27 mouse cellular contexts compared by ENCODE assay signal in genomic region chr14:55716884-55717283, GRCm38 (mm10). TPM values are rescaled to one million over a fixed set of nuclear protein-coding genes. Genes with fewer than 3 reads are reported as not detected.
DNase-seq lines count a peak whose midpoint lies in the region; ATAC-seq and TF ChIP-seq lines count a peak whose summit lies in the region.
"Had no signal": no experiment of that assay in that cellular context is flagged by ENCODE, and none has a peak within 500 bp of the region (broad histone marks: within the 10 kb centered on the region; RNA-seq: fewer than 3 reads in every experiment).

No protein-coding gene starts in this region.

- no peak overlapping the region for H3K27ac ChIP-seq in kidney, embryonic 15.5 days
- H3K27ac ChIP-seq in cerebellum, adult 2 months (ENCODE audit: insufficient read depth, low read length): no peak overlapping the region
- H3K27ac ChIP-seq: embryonic facial prominence, embryonic 13.5 days; forebrain, embryonic 10.5 days; gastrocnemius, adult 2 months; heart, adult 2 months; hindbrain, embryonic 14.5 days; limb, embryonic 10.5 days; limb, embryonic 15.5 days; liver, embryonic 13.5 days had no signal

- peaks cover 40% of the 10 kb centered on the region for H3K36me3 ChIP-seq in kidney, embryonic 15.5 days

- TF ChIP-seq POLR2A in cerebellum, adult 2 months (IDR thresholded peaks at IDR 0.05; ENCODE audit: borderline replicate concordance, insufficient read depth, low read length): no peak

- H3K9me3 ChIP-seq in kidney, embryonic 15.5 days (replicated peaks): no peaks in the 10 kb centered on the region
- H3K9me3 ChIP-seq: embryonic facial prominence, embryonic 13.5 days; forebrain, embryonic 10.5 days; heart, embryonic 12.5 days; limb, embryonic 10.5 days; limb, embryonic 15.5 days; liver, embryonic 13.5 days had no signal

- H3K27me3 ChIP-seq in kidney, embryonic 15.5 days: peaks cover 15% of the 10 kb centered on the region
- H3K27me3 ChIP-seq in cerebellum, adult 2 months (ENCODE audit: control insufficient read depth, insufficient read depth, low read length): no peaks in the 10 kb centered on the region

- H3K4me1 ChIP-seq in kidney, embryonic 15.5 days: peaks cover 29% of the 10 kb centered on the region
- peaks cover 4% of the 10 kb centered on the region; the same call in 1 of the 2 replicates for H3K4me1 ChIP-seq in cerebellum, adult 2 months (ENCODE audit: control insufficient read depth, insufficient read depth, low read length)

- peak; percentile 89 for DNase-seq in kidney, adult 11 months
- DNase-seq in kidney, adult 8-10 months: peak; percentile 79 to 83
- peak; percentile 78 for DNase-seq in kidney, postnatal 14 days
- no peak for DNase-seq in thymus, postnatal 10 days (ENCODE audit: low spot score in 2 of 2)
- DNase-seq in cerebellum, adult 2 months: no peak
- no peak for DNase-seq in adipocyte (ENCODE audit: low spot score)
- DNase-seq: adrenal gland, adult 8-10 months; cerebellum, adult 9-10 months; gastrocnemius, adult 2 months; gastrocnemius, postnatal 36 days; heart, adult 2 months; liver, embryonic 13.5 days; lung, adult 18-20 months; lung, postnatal 10 days; midbrain, embryonic 14.5 days; retina, postnatal 1 day; right cerebral cortex, postnatal 14 days; thymus, postnatal 14 days had no signal

- no peak overlapping the region for H3K4me2 ChIP-seq in kidney, embryonic 15.5 days
- H3K4me2 ChIP-seq: embryonic facial prominence, embryonic 13.5 days; heart, embryonic 12.5 days; hindbrain, embryonic 14.5 days; limb, embryonic 15.5 days; liver, embryonic 13.5 days had no signal

- no peak for ATAC-seq in kidney, embryonic 15.5 days (replicated peaks; ENCODE audit: low FRiP score)
- ATAC-seq: forebrain, embryonic 16.5 days; intestine, postnatal 0 days had no signal

- H3K9ac ChIP-seq in kidney, embryonic 15.5 days: no peak overlapping the region
- H3K9ac ChIP-seq: embryonic facial prominence, embryonic 13.5 days; heart, embryonic 12.5 days; hindbrain, embryonic 14.5 days; limb, embryonic 15.5 days; liver, embryonic 13.5 days had no signal

- 78% methylated on average over 8 of the region's 8 CpGs for WGBS in kidney, embryonic 15.5 days
- whole genome bisulfite sequencing in cerebellum, adult 2 months: 82% methylated on average over 8 of the region's 8 CpGs

- H3K4me3 ChIP-seq in kidney, embryonic 15.5 days (replicated peaks): no peak overlapping the region
- H3K4me3 ChIP-seq in cerebellum, adult 2 months (replicated peaks; ENCODE audit: insufficient read depth, low read depth, low read length): no peak overlapping the region
- H3K4me3 ChIP-seq: embryonic facial prominence, embryonic 13.5 days; forebrain, embryonic 10.5 days; gastrocnemius, adult 2 months; heart, adult 2 months; heart, embryonic 12.5 days; limb, embryonic 10.5 days; limb, embryonic 15.5 days; liver, embryonic 13.5 days had no signal

- no peak for TF ChIP-seq CTCF in cerebellum, adult 2 months (IDR thresholded peaks at IDR 0.05; ENCODE audit: borderline replicate concordance, insufficient read depth, low read depth, low read length)

RNA-seq across cellular contexts. Expression of gene Tgm1, which starts 3.2 kb away (rescaled TPM):
- polyA plus RNA-seq in kidney, embryonic 15.5 days (2015; fragmentation: Nextera tagmentation; extraction: Ambion mirVana): 2.1 TPM in 2 replicates
- polyA plus RNA-seq in cerebellum, adult 2 months (2012; rRNA removed): 0.07 and 0.08 TPM in 2 replicates

RNA-seq across cellular contexts. Expression of gene Rabggta, which starts 5.2 kb away (rescaled TPM):
- 37.6 and 41.8 TPM in 2 replicates for polyA plus RNA-seq in kidney, embryonic 15.5 days (2015; fragmentation: Nextera tagmentation; extraction: Ambion mirVana)
- 64.1 and 66.8 TPM in 2 replicates for polyA plus RNA-seq in cerebellum, adult 2 months (2012; rRNA removed)

RNA-seq across cellular contexts. Expression of gene Dhrs1, which starts 28.6 kb away (rescaled TPM):
- 94.5 and 94.7 TPM in 2 replicates for polyA plus RNA-seq in kidney, embryonic 15.5 days (2015; fragmentation: Nextera tagmentation; extraction: Ambion mirVana)
- polyA plus RNA-seq in cerebellum, adult 2 months (2012; rRNA removed): 113 and 122 TPM in 2 replicates

RNA-seq across cellular contexts. Expression of gene Nop9, which starts 28.6 kb away (rescaled TPM):
- polyA plus RNA-seq in kidney, embryonic 15.5 days (2015; fragmentation: Nextera tagmentation; extraction: Ambion mirVana): 38.6 and 43.4 TPM in 2 replicates
- 10.7 and 10.8 TPM in 2 replicates for polyA plus RNA-seq in cerebellum, adult 2 months (2012; rRNA removed)

RNA-seq across cellular contexts. Expression of gene Tinf2, which starts 35.3 kb away (rescaled TPM):
- 43.6 and 46.9 TPM in 2 replicates for polyA plus RNA-seq in kidney, embryonic 15.5 days (2015; fragmentation: Nextera tagmentation; extraction: Ambion mirVana)
- polyA plus RNA-seq in cerebellum, adult 2 months (2012; rRNA removed): 36.0 and 38.5 TPM in 2 replicates

Comparison
In these comparisons a context has a peak if more than half of its experiments do, and no peak if none do; other contexts are left out.
1. DNase-seq: peak in kidney, adult 11 months (single experiment), kidney, adult 8-10 months (2 of 2) and kidney, postnatal 14 days (single experiment); none in thymus, postnatal 10 days (0 of 2), cerebellum, adult 2 months (0 of 2) and adipocyte (single experiment).